Mouse (Mus musculus): ENCODE measurements at regions not wholly inside any gene's neighbourhood (a gene's known extent, or its start where the extent isn't known, plus 50 kb on each side); places are given as distances from the start of the nearest gene placed in this dataset.
"Not testable (repeated sequence)": the region's sequence is repeated elsewhere in the genome, so short reads cannot be mapped to it uniquely, and the experiment has no call there.

- H3K36me3 ChIP-seq (ENCODE audit: control insufficient read depth, insufficient read depth, low read length) = no peaks in the 10 kb centered on the region
- H3K4me3 ChIP-seq (ENCODE audit: control insufficient read depth, low read depth, low read length) = no peak overlapping the region
- H3K27me3 ChIP-seq (ENCODE audit: control insufficient read depth, insufficient read depth, low read length) = no peaks in the 10 kb centered on the region
- no peak overlapping the region for H3K27ac ChIP-seq (ENCODE audit: control insufficient read depth, insufficient read depth, low read depth, low read length)
- no peaks in the 10 kb centered on the region for H3K4me1 ChIP-seq (ENCODE audit: control insufficient read depth, insufficient read depth, low read length)
- TF ChIP-seq POLR2A (IDR thresholded peaks at IDR 0.05; ENCODE audit: control insufficient read depth, low read depth, low read length) = no peak
These were observed 164.5 kb downstream of the Wdr11 start for GRCm38 (mm10) chr7:129756138-129756537.

GRCm38 (mm10) chr7:129759848-129760247, 168.2 kb downstream of the Wdr11 start:
- Histone ChIP-seq H3K27ac (ENCODE audit: control insufficient read depth, insufficient read depth, low read depth, low read length) (no peak overlapping the region), H3K36me3 (ENCODE audit: control insufficient read depth, insufficient read depth, low read length) (no peaks in the 10 kb centered on the region), H3K27me3 (ENCODE audit: control insufficient read depth, insufficient read depth, low read length) (no peaks in the 10 kb centered on the region), H3K4me1 (ENCODE audit: control insufficient read depth, insufficient read depth, low read length) (no peaks in the 10 kb centered on the region), H3K4me3 (ENCODE audit: control insufficient read depth, low read depth, low read length) (no peak overlapping the region)
- TF ChIP-seq CTCF (IDR thresholded peaks at IDR 0.05; ENCODE audit: control insufficient read depth, insufficient read depth, insufficient replicate concordance, low read depth, low read length) (no peak), POLR2A (IDR thresholded peaks at IDR 0.05; ENCODE audit: control insufficient read depth, low read depth, low read length) (no peak)

GRCm38 (mm10) chr7:129760386-129760785, 168.7 kb downstream of the Wdr11 start:
- Histone ChIP-seq H3K36me3 (ENCODE audit: control insufficient read depth, insufficient read depth, low read length) (no peaks in the 10 kb centered on the region), H3K27me3 (ENCODE audit: control insufficient read depth, insufficient read depth, low read length) (no peaks in the 10 kb centered on the region), H3K4me1 (ENCODE audit: control insufficient read depth, insufficient read depth, low read length) (no peaks in the 10 kb centered on the region), H3K27ac (ENCODE audit: control insufficient read depth, insufficient read depth, low read depth, low read length) (no peak overlapping the region), H3K4me3 (ENCODE audit: control insufficient read depth, low read depth, low read length) (no peak overlapping the region)
- TF ChIP-seq POLR2A (IDR thresholded peaks at IDR 0.05; ENCODE audit: control insufficient read depth, low read depth, low read length) (no peak), CTCF (IDR thresholded peaks at IDR 0.05; ENCODE audit: control insufficient read depth, insufficient read depth, insufficient replicate concordance, low read depth, low read length) (no peak)

- H3K36me3 ChIP-seq (ENCODE audit: control insufficient read depth, insufficient read depth, low read length) = no peaks in the 10 kb centered on the region
- H3K4me3 ChIP-seq (ENCODE audit: control insufficient read depth, low read depth, low read length) = no peak overlapping the region
- no peaks in the 10 kb centered on the region for H3K4me1 ChIP-seq (ENCODE audit: control insufficient read depth, insufficient read depth, low read length)
- H3K27ac ChIP-seq (ENCODE audit: control insufficient read depth, insufficient read depth, low read depth, low read length) = no peak overlapping the region
- TF ChIP-seq POLR2A (IDR thresholded peaks at IDR 0.05; ENCODE audit: control insufficient read depth, low read depth, low read length) = no peak
- TF ChIP-seq CTCF (IDR thresholded peaks at IDR 0.05; ENCODE audit: control insufficient read depth, insufficient read depth, insufficient replicate concordance, low read depth, low read length) = no peak
- H3K27me3 ChIP-seq (ENCODE audit: control insufficient read depth, insufficient read depth, low read length) = no peaks in the 10 kb centered on the region
These were observed 172.1 kb downstream of the Wdr11 start for GRCm38 (mm10) chr7:129763754-129764153.

- H3K4me1 ChIP-seq (ENCODE audit: control insufficient read depth, insufficient read depth, low read length) = no peaks in the 10 kb centered on the region
- H3K27ac ChIP-seq (ENCODE audit: control insufficient read depth, insufficient read depth, low read depth, low read length) = no peak overlapping the region
- H3K4me3 ChIP-seq (ENCODE audit: control insufficient read depth, low read depth, low read length) = no peak overlapping the region
- no peaks in the 10 kb centered on the region for H3K36me3 ChIP-seq (ENCODE audit: control insufficient read depth, insufficient read depth, low read length)
- no peaks in the 10 kb centered on the region for H3K27me3 ChIP-seq (ENCODE audit: control insufficient read depth, insufficient read depth, low read length)
- no peak for TF ChIP-seq POLR2A (IDR thresholded peaks at IDR 0.05; ENCODE audit: control insufficient read depth, low read depth, low read length)
- no peak for TF ChIP-seq CTCF (IDR thresholded peaks at IDR 0.05; ENCODE audit: control insufficient read depth, insufficient read depth, insufficient replicate concordance, low read depth, low read length)
These were observed 172.8 kb downstream of the Wdr11 start for GRCm38 (mm10) chr7:129764456-129764970.

GRCm38 (mm10) chr7:129765681-129766080, 174.0 kb downstream of the Wdr11 start:
- TF ChIP-seq CTCF (IDR thresholded peaks at IDR 0.05; ENCODE audit: control insufficient read depth, insufficient read depth, insufficient replicate concordance, low read depth, low read length) = no peak
- no peak for TF ChIP-seq POLR2A (IDR thresholded peaks at IDR 0.05; ENCODE audit: control insufficient read depth, low read depth, low read length)
- no peak overlapping the region for H3K27ac ChIP-seq (ENCODE audit: control insufficient read depth, insufficient read depth, low read depth, low read length)
- no peaks in the 10 kb centered on the region for H3K4me1 ChIP-seq (ENCODE audit: control insufficient read depth, insufficient read depth, low read length)
- H3K36me3 ChIP-seq (ENCODE audit: control insufficient read depth, insufficient read depth, low read length) = no peaks in the 10 kb centered on the region
- H3K4me3 ChIP-seq (ENCODE audit: control insufficient read depth, low read depth, low read length) = no peak overlapping the region
- H3K27me3 ChIP-seq (ENCODE audit: control insufficient read depth, insufficient read depth, low read length) = no peaks in the 10 kb centered on the region

- H3K4me1 ChIP-seq (ENCODE audit: control insufficient read depth, insufficient read depth, low read length) = no peaks in the 10 kb centered on the region
- no peak overlapping the region for H3K27ac ChIP-seq (ENCODE audit: control insufficient read depth, insufficient read depth, low read depth, low read length)
- H3K27me3 ChIP-seq (ENCODE audit: control insufficient read depth, insufficient read depth, low read length) = no peaks in the 10 kb centered on the region
- H3K4me3 ChIP-seq (ENCODE audit: control insufficient read depth, low read depth, low read length) = no peak overlapping the region
- TF ChIP-seq CTCF (IDR thresholded peaks at IDR 0.05; ENCODE audit: control insufficient read depth, insufficient read depth, insufficient replicate concordance, low read depth, low read length) = no peak
- H3K36me3 ChIP-seq (ENCODE audit: control insufficient read depth, insufficient read depth, low read length) = no peaks in the 10 kb centered on the region
These were observed 174.6 kb downstream of the Wdr11 start for GRCm38 (mm10) chr7:129766087-129766834.

- not testable (repeated sequence) for H3K36me3 ChIP-seq (ENCODE audit: control insufficient read depth, insufficient read depth, low read length); H3K27me3 ChIP-seq (ENCODE audit: control insufficient read depth, insufficient read depth, low read length); H3K4me1 ChIP-seq (ENCODE audit: control insufficient read depth, insufficient read depth, low read length); H3K4me3 ChIP-seq (ENCODE audit: control insufficient read depth, low read depth, low read length); H3K27ac ChIP-seq (ENCODE audit: control insufficient read depth, insufficient read depth, low read depth, low read length)
These were observed 178.0 kb downstream of the Wdr11 start for GRCm38 (mm10) chr7:129769673-129770072.
